ENCODE assay signal across 26 mouse cellular contexts in the genomic region with DNA sequence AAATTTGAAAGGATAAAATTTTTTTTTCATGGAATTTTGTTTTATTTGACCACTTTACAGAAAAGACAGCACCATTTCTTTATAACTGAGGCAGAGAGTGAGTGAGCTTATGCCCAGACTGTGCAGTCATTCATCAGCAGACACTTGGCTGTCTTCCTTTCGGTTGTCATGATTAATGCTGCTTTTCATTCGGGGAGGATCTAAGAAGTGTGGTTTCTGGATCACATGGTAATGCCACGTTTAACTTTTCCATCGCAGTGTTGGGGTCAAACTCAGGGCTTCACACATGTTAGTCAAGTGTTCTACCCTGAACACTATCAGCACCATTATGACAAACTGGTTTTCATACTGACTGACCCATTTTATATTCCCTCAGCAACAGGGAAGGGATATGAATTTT. TPM values are rescaled to one million over a fixed set of nuclear protein-coding genes. Genes with fewer than 3 reads are reported as not detected.
DNase-seq lines count a peak whose midpoint lies in the region; ATAC-seq and TF ChIP-seq lines count a peak whose summit lies in the region.
"Had no signal": no experiment of that assay in that cellular context is flagged by ENCODE, and none has a peak within 500 bp of the region (broad histone marks: within the 10 kb centered on the region; RNA-seq: fewer than 3 reads in every experiment).

No protein-coding gene starts in this region.

- DNase-seq in adrenal gland, adult 2 months = peak; percentile 24
- no peak for DNase-seq in adrenal gland, adult 18-20 months (ENCODE audit: low spot score in 2 of 2)
- DNase-seq in 3T3-L1 (ENCODE audit: low read depth, low spot score) (peak; percentile 89), Patski (ENCODE audit: low read depth, low spot score) (peak; percentile 39)
- peak; percentile 57 for DNase-seq in induced T-regulatory cell, adult 2 months (ENCODE audit: low read depth)
- no peak for DNase-seq in right cerebral cortex, postnatal 36 days (ENCODE audit: low spot score in 2 of 2)
- DNase-seq in stomach, postnatal 0 days (ENCODE audit: low spot score) = no peak
- DNase-seq in urinary bladder, postnatal 25 days (ENCODE audit: low spot score) = no peak
- DNase-seq: adrenal gland, postnatal 10 days; cerebellum, adult 11-12 months; cerebellum, postnatal 25 days; gastrocnemius, postnatal 10 days; heart, adult 11 months; heart, postnatal 36 days; liver, embryonic 13.5 days; right cerebral cortex, postnatal 25 days had no signal

- POLR2A ChIA-PET in Patski (lab: Charles Lee) = no interaction called here

- ATAC-seq in Patski = no peak
- no peak for ATAC-seq in stomach, postnatal 0 days (ENCODE audit: low FRiP score, low TSS enrichment)
- ATAC-seq: forebrain, embryonic 14.5 days; intestine, postnatal 0 days; lung, postnatal 0 days; midbrain, embryonic 15.5 days had no signal

- in situ Hi-C loops in Patski (cut with MboI; ENCODE audit: low pct_unique_long_range_greater_than_20kb) = no loop called here

- no peak for TF ChIP-seq CTCF in Patski (IDR thresholded peaks at IDR 0.05)
- TF ChIP-seq CTCF in stomach, postnatal 0 days (IDR thresholded peaks at IDR 0.05; ENCODE audit: low read depth) = no peak

- no peaks in the 10 kb centered on the region for H3K27me3 ChIP-seq in Patski
- no peaks in the 10 kb centered on the region for H3K27me3 ChIP-seq in stomach, postnatal 0 days (ENCODE audit: control insufficient read depth, insufficient read depth, low read length)
- H3K27me3 ChIP-seq: kidney, embryonic 15.5 days; limb, embryonic 12.5 days; liver, embryonic 13.5 days; midbrain, embryonic 15.5 days; neural tube, embryonic 15.5 days had no signal

- 17% methylated on average over 4 of the region's 4 CpGs for WGBS in stomach, postnatal 0 days

- no peak overlapping the region for H3K4me2 ChIP-seq in stomach, postnatal 0 days (replicated peaks; ENCODE audit: low read depth)
- H3K4me2 ChIP-seq: hindbrain, embryonic 14.5 days; kidney, embryonic 15.5 days; limb, embryonic 12.5 days; liver, embryonic 13.5 days; midbrain, embryonic 15.5 days; neural tube, embryonic 15.5 days had no signal

- H3K9ac ChIP-seq in stomach, postnatal 0 days (ENCODE audit: low read length) = no peak overlapping the region
- H3K9ac ChIP-seq: hindbrain, embryonic 14.5 days; kidney, embryonic 15.5 days; limb, embryonic 12.5 days; liver, embryonic 13.5 days; midbrain, embryonic 15.5 days; neural tube, embryonic 15.5 days had no signal

- H3K4me1 ChIP-seq in stomach, postnatal 0 days (replicated peaks; ENCODE audit: control insufficient read depth, insufficient read depth) = no peaks in the 10 kb centered on the region
- H3K4me1 ChIP-seq: limb, embryonic 12.5 days; midbrain, embryonic 15.5 days had no signal

- no peaks in the 10 kb centered on the region for H3K9me3 ChIP-seq in stomach, postnatal 0 days (ENCODE audit: control insufficient read depth, low read length)
- H3K9me3 ChIP-seq: G1E; kidney, embryonic 15.5 days; limb, embryonic 12.5 days; liver, embryonic 13.5 days; midbrain, embryonic 15.5 days; neural tube, embryonic 15.5 days had no signal

- CTCF ChIA-PET in Patski (lab: Charles Lee) = interaction anchor here (0.8 kb wide), 1 partner anchor 31 kb away, joined by 3 read pairs; no protein-coding TSS in a partner anchor

- no peaks in the 10 kb centered on the region for H3K36me3 ChIP-seq in stomach, postnatal 0 days (ENCODE audit: control insufficient read depth, insufficient read depth, low read length)
- H3K36me3 ChIP-seq: G1E; kidney, embryonic 15.5 days; limb, embryonic 12.5 days; liver, embryonic 13.5 days; midbrain, embryonic 15.5 days; neural tube, embryonic 15.5 days had no signal

- no peak overlapping the region for H3K27ac ChIP-seq in stomach, postnatal 0 days (replicated peaks)
- H3K27ac ChIP-seq: hindbrain, embryonic 14.5 days; kidney, embryonic 15.5 days; limb, embryonic 12.5 days; liver, embryonic 13.5 days; midbrain, embryonic 15.5 days; neural tube, embryonic 15.5 days had no signal

- no peak overlapping the region for H3K4me3 ChIP-seq in stomach, postnatal 0 days (ENCODE audit: low read depth, low read length)
- H3K4me3 ChIP-seq: erythroblast, embryonic 14.5 days; kidney, embryonic 15.5 days; limb, embryonic 12.5 days; liver, embryonic 13.5 days; midbrain, embryonic 15.5 days; neural tube, embryonic 15.5 days had no signal

- no peak for TF ChIP-seq EP300 in stomach, postnatal 0 days (optimal IDR thresholded peaks at IDR 0.05)

RNA-seq across cellular contexts. Expression of a gene that starts 11.3 kb away (rescaled TPM):
- total RNA-seq in adrenal gland, adult 2 months (2021) = 1 to 10 TPM; 1.2 to 2.1 TPM
- polyA plus RNA-seq in adrenal gland, adult 2 months (2012; rRNA removed) = 2.0 and 3.1 TPM in 2 replicates
- 1 to 10 TPM in 1 of 2 experiments, under 1 TPM in 1; 0.89 to 2.0 TPM for total RNA-seq in adrenal gland, adult 18-20 months (2021)
- 0.41 TPM for polyA plus RNA-seq in Patski (2021)
- 3.9 and 5.0 TPM in 2 replicates for polyA plus RNA-seq in stomach, postnatal 0 days (2015; fragmentation: Nextera tagmentation; extraction: Ambion mirVana)
- total RNA-seq: G1E had no signal

RNA-seq across cellular contexts. Expression of a gene that starts 59.4 kb away (rescaled TPM):
- 10 to 100 TPM; 26.0 to 47.8 TPM for total RNA-seq in adrenal gland, adult 2 months (2021)
- polyA plus RNA-seq in adrenal gland, adult 2 months (2012; rRNA removed) = 129 and 145 TPM in 2 replicates
- total RNA-seq in adrenal gland, adult 18-20 months (2021) = 10 to 100 TPM; 35.9 to 39.9 TPM
- 192 TPM for polyA plus RNA-seq in Patski (2021)
- 95.7 and 98.1 TPM in 2 replicates for polyA plus RNA-seq in stomach, postnatal 0 days (2015; fragmentation: Nextera tagmentation; extraction: Ambion mirVana)

Comparison
In these comparisons a context has a peak if more than half of its experiments do, and no peak if none do; other contexts are left out.
1. DNase-seq: peak in adrenal gland, adult 2 months (single experiment), 3T3-L1 (single experiment), Patski (single experiment) and induced T-regulatory cell, adult 2 months (single experiment); none in adrenal gland, adult 18-20 months (0 of 2), right cerebral cortex, postnatal 36 days (0 of 2), stomach, postnatal 0 days (single experiment) and urinary bladder, postnatal 25 days (single experiment).